Mouse (Mus musculus) left cerebral cortex, adult 2 months (tissue): ENCODE results near the gene Cryl1. TPM values are rescaled to one million over a fixed set of nuclear protein-coding genes. Genes with fewer than 3 reads are reported as not detected.
A peak's percentile ranks its signal among the peaks of the same experiment; 100 is the strongest.

Experiments used
- DNase-seq, 2 experiments: peaks; one replicate each; pipeline ENCODE4 v3.0.0; 2021 to 2022; ENCODE audit warnings: low spot score in 2 of 2, mixed read lengths in 1 of 2; ENCODE audit errors: extremely low spot score in 1 of 2
- H3K27ac ChIP-seq: fragments of 200-600 bp; 2 replicates; pipeline ENCODE4 v1.8.1; 2022
- H3K4me3 ChIP-seq: fragments of 200-600 bp; 2 replicates; pipeline ENCODE4 v1.8.1; 2022
- CTCF ChIP-seq: fragments of 200-600 bp; IDR thresholded peaks from 2 replicates; pipeline ENCODE4 v1.8.1; 2022; ENCODE audit warnings: antibody characterized with exemption, mild to moderate bottlenecking, moderate library complexity
- intact Hi-C: fragments of 180-260 bp; cut with DNase I; formaldehyde crosslinking; loops from one replicate; pipeline ENCODE4 v1.15.1; 2025
- total RNA-seq, 2 experiments: library from RNA; stranded (reverse); gene quantifications; 2 replicates each; pipeline ENCODE4 v1.2.3; 2021

Cryl1 gene
- total RNA-seq, 2 experiments from 2014 or later: 16.1 to 19.7 TPM

- intact Hi-C loops: no loop called here
- no peak overlapping the region for H3K4me3 ChIP-seq
Measured at GRCm38 (mm10) chr14:57367327-57367726, 31.0 kb downstream of the Cryl1 start.

GRCm38 (mm10) chr14:57366724-57367123, 31.6 kb downstream of the Cryl1 start:
- TF ChIP-seq CTCF: no peak
- intact Hi-C loops: no loop called here
- DNase-seq: no peak
- Histone ChIP-seq H3K27ac (no peak overlapping the region), H3K4me3 (no peak overlapping the region)

More at GRCm38 (mm10) chr14:57367327-57367726, 31.0 kb downstream of the Cryl1 start:
- H3K27ac ChIP-seq: no peak overlapping the region
- TF ChIP-seq CTCF: no peak
- no peak for DNase-seq

GRCm38 (mm10) chr14:57365341-57365740, 33.0 kb downstream of the Cryl1 start:
- no peak for TF ChIP-seq CTCF
- no peak overlapping the region for H3K27ac ChIP-seq
- DNase-seq: no peak
- H3K4me3 ChIP-seq: no peak overlapping the region
- intact Hi-C loops: no loop called here

- no peak for DNase-seq
- no peak for TF ChIP-seq CTCF
- no peak overlapping the region for H3K27ac ChIP-seq
- intact Hi-C loops: loop anchor here (5.0 kb wide), 1 partner anchor 272 kb away; no protein-coding TSS in a partner anchor
- no peak overlapping the region for H3K4me3 ChIP-seq
Measured at GRCm38 (mm10) chr14:57363833-57364232, 34.5 kb downstream of the Cryl1 start.

- peak; percentile 68 to 82 for DNase-seq
- TF ChIP-seq CTCF: peak; percentile 88
- no peak overlapping the region for H3K4me3 ChIP-seq
- intact Hi-C loops: loop anchor here (1.0 to 5.0 kb wide), 2 partner anchors 254 to 271 kb away; no protein-coding TSS in a partner anchor
- H3K27ac ChIP-seq: no peak overlapping the region
Measured at GRCm38 (mm10) chr14:57362726-57363660, 35.3 kb downstream of the Cryl1 start.

GRCm38 (mm10) chr14:57357030-57357429, 41.3 kb downstream of the Cryl1 start:
- DNase-seq: no peak
- no peak for TF ChIP-seq CTCF
- Histone ChIP-seq H3K27ac (no peak overlapping the region), H3K4me3 (no peak overlapping the region)
- intact Hi-C loops: no loop called here

GRCm38 (mm10) chr14:57351521-57352235, 46.7 kb downstream of the Cryl1 start:
- intact Hi-C loops: no loop called here
- no peak for TF ChIP-seq CTCF

GRCm38 (mm10) chr14:57349955-57350354, 48.4 kb downstream of the Cryl1 start:
- TF ChIP-seq CTCF: no peak
- Histone ChIP-seq H3K4me3 (no peak overlapping the region), H3K27ac (no peak overlapping the region)
- DNase-seq: no peak
- intact Hi-C loops: loop anchor here (5.0 kb wide), 1 partner anchor 243 kb away; no protein-coding TSS in a partner anchor

More at GRCm38 (mm10) chr14:57351521-57352235, 46.7 kb downstream of the Cryl1 start:
- Histone ChIP-seq H3K4me3 (no peak overlapping the region), H3K27ac (no peak overlapping the region)
- DNase-seq: no peak

GRCm38 (mm10) chr14:57348155-57348554, 50.2 kb downstream of the Cryl1 start:
- no peak for DNase-seq
- intact Hi-C loops: loop anchor here (5.0 kb wide), 1 partner anchor 241 kb away; no protein-coding TSS in a partner anchor
- Histone ChIP-seq H3K27ac (no peak overlapping the region), H3K4me3 (no peak overlapping the region)
- TF ChIP-seq CTCF: no peak

GRCm38 (mm10) chr14:57346135-57346534, 52.2 kb downstream of the Cryl1 start:
- peak; percentile 11; the same call in 1 of the 2 replicates for TF ChIP-seq CTCF
- Histone ChIP-seq H3K4me3 (no peak overlapping the region), H3K27ac (no peak overlapping the region)
- intact Hi-C loops: loop anchor here (5.0 kb wide), 1 partner anchor 239 kb away; no protein-coding TSS in a partner anchor
- no peak for DNase-seq

GRCm38 (mm10) chr14:57344781-57345492, 53.4 kb downstream of the Cryl1 start:
- DNase-seq: no peak
- no peak for TF ChIP-seq CTCF
- Histone ChIP-seq H3K4me3 (no peak overlapping the region), H3K27ac (no peak overlapping the region)
- intact Hi-C loops: loop anchor here (5.0 kb wide), 1 partner anchor 238 kb away; no protein-coding TSS in a partner anchor
